Mouse (Mus musculus): ENCODE measurements around the gene Ankrd11.

- TF ChIP-seq CTCF (IDR thresholded peaks at IDR 0.05; ENCODE audit: extremely low read depth, insufficient read depth, low read length), result no peak
- TF ChIP-seq POLR2A (IDR thresholded peaks at IDR 0.05; ENCODE audit: extremely low read depth, insufficient read depth, low read length), result no peak
Measured at GRCm38 (mm10) chr8:122935912-122936311, 106.2 kb downstream of the Ankrd11 start.

Data from cortical plate, adult 2 months (tissue).